Mouse (Mus musculus) telencephalon, adult 2 months (tissue): ENCODE data around the gene Tedc1.

Experiments
- DNase-seq: peaks from one replicate; pipeline ENCODE4 v3.0.0-alpha.2; 2011; ENCODE audit warnings: low read depth, low spot score

The Tedc1 gene

GRCm38 (mm10) chr12:113138901-113139864 is 17.0 kb upstream of the Tedc1 start:
- no peak for DNase-seq

GRCm38 (mm10) chr12:113139908-113140615 is 16.2 kb upstream of the Tedc1 start, which contains the start of gene Crip2:
Gene Crip2 (plus strand): TSS chr12:113140236.
- DNase-seq = peak; percentile 92

GRCm38 (mm10) chr12:113140616-113141411 is 15.4 kb upstream of the Tedc1 start:
- DNase-seq = no peak

GRCm38 (mm10) chr12:113141531-113141973 is 14.7 kb upstream of the Tedc1 start:
- no peak for DNase-seq

DNA sequence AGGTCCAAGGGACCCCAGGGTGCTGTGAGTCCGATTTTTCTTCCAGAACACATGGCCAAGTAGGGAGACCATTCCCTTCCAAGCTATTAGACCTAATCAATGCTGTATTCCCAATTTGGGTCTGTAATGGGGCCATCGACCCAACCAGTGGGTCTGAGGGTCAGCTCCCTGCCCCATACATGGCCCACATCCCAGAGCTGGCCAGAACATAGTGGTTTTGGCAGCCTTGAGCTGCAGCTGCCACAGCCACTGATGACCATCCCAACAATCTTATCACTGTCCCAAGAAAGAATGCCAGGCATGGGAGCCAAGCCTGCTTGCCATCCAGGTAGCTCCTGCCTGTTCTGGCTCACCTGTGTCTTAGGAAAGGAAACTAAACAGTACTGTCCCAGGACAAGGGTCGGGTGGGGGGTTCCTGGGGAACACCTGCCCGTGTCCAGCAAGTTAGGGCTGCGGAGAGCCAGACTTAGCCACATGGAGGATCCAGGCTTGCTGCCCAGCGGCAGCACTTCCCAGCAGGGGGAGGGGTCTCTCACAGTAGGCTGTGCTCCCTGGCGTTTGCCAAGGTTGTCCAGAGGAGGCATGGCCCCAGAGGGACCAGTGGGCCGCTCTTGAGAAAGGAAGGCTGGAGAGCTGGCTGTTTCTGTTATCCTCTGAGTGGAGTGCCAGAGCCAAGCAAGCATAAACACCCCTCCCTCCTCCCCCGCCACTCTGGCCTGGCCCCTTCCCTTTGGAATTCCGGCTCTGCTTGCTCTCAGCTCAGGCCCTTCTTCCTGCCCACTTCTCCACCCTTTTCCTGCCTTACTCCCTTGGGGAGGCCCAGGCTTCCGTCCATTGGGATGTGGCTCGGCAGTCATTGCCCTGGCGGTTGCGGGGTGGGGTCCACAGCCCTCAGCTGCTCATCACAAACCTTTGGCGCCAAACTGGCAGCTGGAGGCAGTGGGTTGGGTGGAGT is 13.9 kb upstream of the Tedc1 start:
- DNase-seq = no peak

- DNase-seq = no peak
Measured at GRCm38 (mm10) chr12:113143164-113143563, 13.1 kb upstream of the Tedc1 start.

- DNase-seq = no peak
Measured at GRCm38 (mm10) chr12:113144001-113144756, 12.0 kb upstream of the Tedc1 start.

DNA sequence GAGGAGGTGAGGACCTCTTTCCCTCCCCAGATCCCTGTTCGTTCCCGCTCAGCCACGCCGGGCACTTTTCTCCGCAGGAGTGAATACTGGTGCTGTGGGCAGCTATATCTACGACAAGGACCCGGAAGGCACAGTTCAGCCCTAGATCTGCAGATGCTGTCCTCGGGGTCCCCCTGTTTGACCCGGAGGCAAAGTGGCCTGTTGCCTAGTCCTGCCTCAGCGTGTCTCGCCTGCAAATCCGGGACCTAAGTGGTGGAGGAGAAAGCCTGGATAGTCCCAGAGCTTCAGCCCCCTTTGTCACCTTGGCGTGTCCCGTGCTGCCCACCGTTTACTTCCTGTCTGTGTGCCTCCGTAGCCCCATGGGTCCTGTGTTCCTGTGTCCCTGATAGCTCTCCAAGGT is 11.3 kb upstream of the Tedc1 start:
- no peak for DNase-seq

DNA sequence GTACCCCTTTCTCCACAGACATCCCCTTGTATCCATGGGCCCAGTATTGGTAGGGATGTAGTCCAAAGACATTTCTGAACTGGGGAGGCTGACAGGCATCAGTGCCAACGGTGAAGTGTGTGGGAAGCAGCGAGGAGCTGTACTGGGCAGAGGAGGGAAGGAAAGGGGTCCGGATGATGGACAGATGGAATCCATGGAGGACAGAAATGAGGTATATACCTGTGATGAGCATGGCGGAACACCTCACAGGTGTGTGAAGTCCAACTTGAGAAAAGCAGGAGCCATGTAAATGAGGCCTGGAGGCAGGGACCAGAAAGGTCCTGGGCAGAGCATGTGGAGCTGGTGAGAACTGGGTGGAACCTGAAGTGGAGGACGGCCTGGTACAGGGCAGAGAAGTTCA is 10.6 kb upstream of the Tedc1 start:
- DNase-seq = no peak

DNA sequence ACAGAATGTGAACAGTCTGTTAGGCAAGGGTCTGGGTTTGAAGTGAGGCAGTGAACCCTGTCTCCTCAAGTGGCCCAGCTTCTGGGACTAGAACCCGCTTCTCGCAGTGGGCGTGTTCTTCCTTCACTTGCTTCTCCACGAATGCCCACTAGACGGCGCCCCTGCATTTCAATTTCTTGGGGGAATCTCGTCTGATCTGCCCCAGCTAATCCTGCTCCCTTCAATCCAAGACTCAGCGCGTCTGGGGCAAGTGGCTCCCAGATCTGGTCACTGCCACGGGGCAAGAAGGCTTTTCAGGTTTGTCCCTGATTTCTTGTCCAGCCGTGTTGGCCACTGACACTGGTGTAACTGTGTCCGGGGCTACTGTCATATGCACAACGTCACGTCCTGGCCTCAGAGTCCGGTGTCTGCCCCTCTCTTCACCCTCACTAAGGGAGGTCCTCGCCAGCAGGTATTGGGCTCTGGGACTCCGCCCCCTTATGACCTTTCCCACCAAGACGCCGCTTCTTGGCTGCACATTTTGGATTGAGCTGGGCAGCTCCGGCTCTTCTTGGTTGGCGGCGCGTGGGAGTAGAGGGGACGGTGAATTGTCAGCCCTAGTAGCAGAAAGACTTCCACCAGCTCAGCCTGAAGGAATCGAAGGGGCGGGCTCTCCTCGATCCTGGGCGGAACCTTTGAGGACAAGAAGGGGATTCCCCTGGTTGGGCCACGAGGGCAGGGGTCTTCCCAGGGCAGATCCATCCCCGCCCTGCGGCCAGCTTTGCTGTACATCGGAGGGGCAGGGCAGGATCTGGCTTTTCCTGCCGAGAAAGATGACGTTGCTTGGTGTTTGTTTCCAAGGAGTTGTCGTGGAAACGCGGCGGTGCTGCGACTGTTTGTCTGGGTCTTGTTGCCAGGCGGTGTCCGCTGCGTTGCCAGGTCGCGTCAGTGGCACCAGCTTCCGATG is 9.8 kb upstream of the Tedc1 start, which contains the start of gene Crip1:
Crip1 (plus strand) TSS at position 205 of the 946 bp plus-strand sequence.
- DNase-seq = no peak

DNA sequence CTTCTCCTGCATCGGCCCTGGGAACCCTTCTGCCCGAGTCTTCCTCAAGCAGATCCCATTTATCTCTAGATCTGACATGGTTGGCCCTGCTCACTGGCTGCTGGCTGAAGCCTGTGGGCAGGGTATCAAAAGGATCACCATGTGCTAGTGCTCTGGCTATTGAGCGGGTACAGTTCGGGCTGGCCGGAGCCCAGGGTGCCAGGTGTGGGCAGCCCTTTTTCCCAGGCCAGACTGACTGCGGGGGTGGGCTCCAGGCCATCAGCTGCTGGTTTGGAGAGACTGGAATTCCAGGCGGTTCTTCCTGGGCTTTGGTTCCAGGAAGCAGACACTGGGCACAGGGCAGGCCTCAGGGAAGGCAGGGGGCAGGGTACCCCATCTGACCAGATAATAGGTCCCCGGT is 8.7 kb upstream of the Tedc1 start:
- DNase-seq = no peak

DNA sequence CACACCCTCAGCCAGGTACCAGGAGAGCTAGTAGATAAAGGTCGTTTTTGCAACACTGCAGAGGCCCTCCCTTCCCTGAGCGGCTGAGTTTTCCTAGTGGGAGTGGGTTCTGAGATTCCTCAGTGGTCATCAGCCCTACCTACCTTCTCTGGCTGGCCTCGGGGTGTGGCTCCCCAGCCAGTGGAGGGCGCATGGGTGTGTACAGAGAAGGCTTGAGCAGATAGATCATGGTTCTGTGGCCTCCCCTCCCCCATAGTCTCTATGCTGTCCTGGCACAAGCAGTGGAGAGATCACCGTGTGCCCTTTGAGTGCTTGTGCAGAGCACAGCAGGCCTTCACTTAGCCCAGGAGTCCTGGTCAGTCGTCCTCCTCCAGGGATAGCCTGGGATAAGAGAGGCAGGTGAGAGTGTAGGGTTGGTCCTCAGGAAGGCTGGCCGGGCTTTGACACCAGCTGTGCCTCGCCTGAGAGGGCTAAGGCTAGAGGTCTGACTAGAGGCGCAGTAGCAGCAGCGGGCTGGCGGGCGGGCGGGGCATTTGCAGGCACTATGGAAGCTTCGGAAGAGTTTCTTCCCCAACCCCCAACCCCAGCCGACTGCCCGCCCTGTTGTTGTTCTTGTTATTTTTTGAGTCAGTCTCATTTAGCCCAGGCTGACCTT is 7.7 kb upstream of the Tedc1 start:
- DNase-seq = no peak

DNA sequence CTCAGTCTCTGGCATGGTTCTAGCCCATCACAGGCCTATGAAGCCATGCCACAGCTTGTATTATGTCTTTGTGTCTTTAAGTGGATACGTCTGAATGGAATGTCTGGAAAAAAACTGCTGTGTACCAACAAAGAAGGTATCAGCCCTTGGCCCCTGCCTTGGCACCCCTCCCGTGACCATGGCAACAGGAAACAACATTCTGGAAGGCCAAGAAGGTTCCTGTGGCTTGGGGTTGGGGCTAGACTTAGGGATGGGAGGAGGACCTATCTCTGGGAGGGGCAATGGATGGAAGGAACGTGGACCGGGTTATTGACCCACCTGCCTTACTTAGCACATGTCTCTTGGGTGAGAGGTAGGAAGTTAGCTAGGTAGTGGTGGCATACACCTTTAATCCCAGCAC is 6.9 kb upstream of the Tedc1 start:
- DNase-seq = no peak

GRCm38 (mm10) chr12:113149896-113150295 is 6.3 kb upstream of the Tedc1 start:
- no peak for DNase-seq

GRCm38 (mm10) chr12:113150591-113150990 is 5.6 kb upstream of the Tedc1 start:
- no peak for DNase-seq

GRCm38 (mm10) chr12:113151046-113151445 is 5.2 kb upstream of the Tedc1 start:
- no peak for DNase-seq

- DNase-seq = no peak
Measured at GRCm38 (mm10) chr12:113151661-113152271, 4.5 kb upstream of the Tedc1 start.

- DNase-seq = no peak
Measured at GRCm38 (mm10) chr12:113152272-113152661, 4.0 kb upstream of the Tedc1 start.
